Mouse (Mus musculus): ENCODE results near the gene Gm3371. TPM values are rescaled to one million over a fixed set of nuclear protein-coding genes. Genes with fewer than 3 reads are reported as not detected.
"Not testable (repeated sequence)": the region's sequence is repeated elsewhere in the genome, so short reads cannot be mapped to it uniquely, and the experiment has no call there.

Gm3371 gene
- not detected in 2 replicates for polyA plus RNA-seq (2016; fragmentation: Nextera tagmentation; extraction: Ambion mirVana)

- not testable (repeated sequence) for H3K36me3 ChIP-seq (replicated peaks); H3K27ac ChIP-seq; DNase-seq (ENCODE audit: extremely low spot score, low spot score); H3K9me3 ChIP-seq; H3K4me1 ChIP-seq; H3K4me3 ChIP-seq; H3K27me3 ChIP-seq (ENCODE audit: poor library complexity, severe bottlenecking)
- WGBS = no CpG with 5 or more reads among the region's 2 CpGs
Observed at GRCm38 (mm10) chr14:44410588-44410987, at the start of gene Gm3371. Gene Gm3371 (minus strand): TSS chr14:44410688.

- H3K36me3 ChIP-seq (replicated peaks); H3K27me3 ChIP-seq (ENCODE audit: poor library complexity, severe bottlenecking); DNase-seq (ENCODE audit: extremely low spot score, low spot score); H3K27ac ChIP-seq; H3K4me3 ChIP-seq; H3K4me1 ChIP-seq; H3K9me3 ChIP-seq: not testable (repeated sequence)
- 87% methylated on average over 3 of the region's 3 CpGs for WGBS
Observed at GRCm38 (mm10) chr14:44433335-44433734, 22.8 kb upstream of the Gm3371 start, which contains the start of gene Gm8232. Gene Gm8232 (plus strand): TSS chr14:44433635.

GRCm38 (mm10) chr14:44384233-44384632 is 26.3 kb downstream of the Gm3371 start:
- not testable (repeated sequence) for DNase-seq (ENCODE audit: extremely low spot score, low spot score); H3K36me3 ChIP-seq (replicated peaks); H3K9me3 ChIP-seq; H3K27me3 ChIP-seq (ENCODE audit: poor library complexity, severe bottlenecking); H3K4me3 ChIP-seq; H3K4me1 ChIP-seq; H3K27ac ChIP-seq
- 87% methylated on average over 4 of the region's 4 CpGs for WGBS

GRCm38 (mm10) chr14:44365057-44365456 is 45.4 kb downstream of the Gm3371 start, which contains the start of gene Gm8229:
Gene Gm8229 (plus strand): TSS chr14:44365357.
- DNase-seq (ENCODE audit: extremely low spot score, low spot score); H3K27me3 ChIP-seq (ENCODE audit: poor library complexity, severe bottlenecking); H3K4me1 ChIP-seq; H3K9me3 ChIP-seq; H3K4me3 ChIP-seq; H3K27ac ChIP-seq; H3K36me3 ChIP-seq (replicated peaks): not testable (repeated sequence)
- WGBS = 83% methylated on average over 4 of the region's 4 CpGs

GRCm38 (mm10) chr14:44362301-44362700 is 48.2 kb downstream of the Gm3371 start:
- not testable (repeated sequence) for DNase-seq (ENCODE audit: extremely low spot score, low spot score); H3K27ac ChIP-seq; H3K9me3 ChIP-seq; H3K36me3 ChIP-seq (replicated peaks); H3K27me3 ChIP-seq (ENCODE audit: poor library complexity, severe bottlenecking); H3K4me3 ChIP-seq; H3K4me1 ChIP-seq

- not testable (repeated sequence) for H3K9me3 ChIP-seq; DNase-seq (ENCODE audit: extremely low spot score, low spot score); H3K27me3 ChIP-seq (ENCODE audit: poor library complexity, severe bottlenecking); H3K4me1 ChIP-seq; H3K36me3 ChIP-seq (replicated peaks); H3K4me3 ChIP-seq; H3K27ac ChIP-seq
- WGBS = 45% methylated on average over 2 of the region's 2 CpGs
Observed at GRCm38 (mm10) chr14:44361416-44361815, 49.1 kb downstream of the Gm3371 start.

Other genes with a start within 250 kb of the Gm3371 start
- not detected in 2 replicates for gene Gm8212, start 213.0 kb downstream of the Gm3371 start, polyA plus RNA-seq (2016; fragmentation: Nextera tagmentation; extraction: Ambion mirVana)
- gene 4930503E14Rik, start 197.4 kb downstream of the Gm3371 start, polyA plus RNA-seq (2016; fragmentation: Nextera tagmentation; extraction: Ambion mirVana) = not detected in 2 replicates
- not detected in 2 replicates for gene Gm8220, start 125.1 kb downstream of the Gm3371 start, polyA plus RNA-seq (2016; fragmentation: Nextera tagmentation; extraction: Ambion mirVana)
- gene Gm5930, start 72.1 kb downstream of the Gm3371 start, polyA plus RNA-seq (2016; fragmentation: Nextera tagmentation; extraction: Ambion mirVana) = not detected in 2 replicates
- not detected in 2 replicates for gene Gm8229, start 45.3 kb downstream of the Gm3371 start, polyA plus RNA-seq (2016; fragmentation: Nextera tagmentation; extraction: Ambion mirVana)
- gene Gm8232, start 22.9 kb upstream of the Gm3371 start, polyA plus RNA-seq (2016; fragmentation: Nextera tagmentation; extraction: Ambion mirVana) = not detected in 2 replicates
- not detected in 2 replicates for gene BC061237, start 81.8 kb upstream of the Gm3371 start, polyA plus RNA-seq (2016; fragmentation: Nextera tagmentation; extraction: Ambion mirVana)
- gene Gm17093, start 107.6 kb upstream of the Gm3371 start, polyA plus RNA-seq (2016; fragmentation: Nextera tagmentation; extraction: Ambion mirVana) = not detected in 2 replicates
- gene Gm8247, start 172.5 kb upstream of the Gm3371 start, polyA plus RNA-seq (2016; fragmentation: Nextera tagmentation; extraction: Ambion mirVana) = not detected in 2 replicates
- not detected in 2 replicates for gene Gm5624, start 217.2 kb upstream of the Gm3371 start, polyA plus RNA-seq (2016; fragmentation: Nextera tagmentation; extraction: Ambion mirVana)